Mouse (Mus musculus) central nervous system, embryonic 14 days (tissue): ENCODE data around the gene 4933415A04Rik. TPM values are rescaled to one million over a fixed set of nuclear protein-coding genes. Genes with fewer than 3 reads are reported as not detected.

Source experiments
- polyA plus RNA-seq: library from polyadenylated mRNA; depleted of rRNA; stranded (reverse); fragments of >200 nt; gene quantifications from 2 replicates; pipeline ENCODE4 v1.2.3, GENCODE M21; 2012; rRNA removed

4933415A04Rik gene
- polyA plus RNA-seq: 0.95 and 1.3 TPM in 2 replicates

DNA sequence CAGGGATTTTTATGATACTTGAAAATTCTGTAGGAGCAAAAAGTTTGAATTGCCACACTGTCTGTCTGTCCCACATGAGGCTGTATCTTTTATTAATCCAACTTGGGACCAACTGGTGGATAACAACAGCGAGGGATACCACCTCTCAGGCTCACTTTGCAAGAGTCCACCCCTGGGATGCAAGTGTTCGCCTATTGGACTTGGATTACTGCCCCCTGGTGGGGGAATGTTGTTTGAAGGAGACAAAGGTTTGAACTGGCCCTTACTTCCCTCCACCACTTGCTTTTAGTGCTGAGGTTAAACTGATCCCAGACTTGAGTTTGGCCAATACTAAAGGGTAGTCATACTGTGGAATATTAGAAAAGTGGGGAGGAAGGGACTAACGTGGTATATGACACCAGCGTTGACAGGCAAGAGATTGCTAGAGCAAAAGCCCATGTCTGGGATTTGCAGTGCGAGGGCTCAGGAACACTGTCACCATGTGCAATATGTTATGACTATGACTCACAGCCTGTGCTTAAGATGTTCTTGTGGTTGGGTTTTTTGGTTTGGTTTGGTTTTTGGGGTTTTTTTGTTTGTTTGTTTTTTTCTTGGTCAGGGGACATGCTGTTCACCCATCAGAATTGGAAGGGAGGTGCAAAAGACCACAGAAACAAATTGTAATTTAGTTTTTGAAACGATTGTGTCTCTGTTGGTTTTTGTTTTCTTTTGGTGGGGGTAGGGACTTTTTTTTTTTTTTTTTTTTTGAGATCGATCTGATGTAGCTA, at the start of gene 4933415A04Rik:
Gene 4933415A04Rik, plus strand, starts transcription at position 717 of the 767 bp plus-strand sequence.

DNA sequence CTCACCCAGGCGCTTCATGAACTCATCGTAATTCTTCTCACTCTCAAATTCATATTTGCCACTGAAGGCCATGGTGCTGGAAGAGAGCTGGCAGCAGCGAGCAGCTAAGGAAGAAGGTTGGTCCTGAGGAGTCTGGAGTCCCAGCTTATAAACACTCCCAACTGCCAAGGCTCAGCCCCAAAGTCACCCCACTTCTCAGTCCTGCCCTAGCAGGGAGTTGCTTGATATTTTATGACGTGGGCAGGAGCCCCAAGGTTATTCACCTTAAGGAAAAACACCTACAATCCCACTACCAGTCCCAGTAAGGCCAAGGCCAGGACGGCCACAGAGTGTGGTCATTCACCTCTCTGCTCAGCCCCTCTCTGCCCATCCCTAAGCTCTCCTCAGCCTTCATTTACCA, 14.6 kb downstream of the 4933415A04Rik start, which contains the start of gene Fabp6:
Gene Fabp6, minus strand, starts transcription at position 101 of the 400 bp plus-strand sequence.

Other genes starting within 250 kb of the 4933415A04Rik start
- gene Pttg1, start 160.8 kb upstream of the 4933415A04Rik start, polyA plus RNA-seq: 34.3 and 44.5 TPM in 2 replicates
- gene Slu7, start 153.3 kb upstream of the 4933415A04Rik start, polyA plus RNA-seq: 18.6 and 20.4 TPM in 2 replicates
- gene C1qtnf2, start 112.8 kb upstream of the 4933415A04Rik start, polyA plus RNA-seq: 6.0 and 10.3 TPM in 2 replicates
- gene Ccnjl, start 58.3 kb upstream of the 4933415A04Rik start, polyA plus RNA-seq: 6.8 and 8.3 TPM in 2 replicates
- not detected in 2 replicates for gene Fabp6, start 14.5 kb downstream of the 4933415A04Rik start, polyA plus RNA-seq
- 48.2 and 48.7 TPM in 2 replicates for gene Pwwp2a, start 95.0 kb downstream of the 4933415A04Rik start, polyA plus RNA-seq
- gene Ttc1, start 161.0 kb downstream of the 4933415A04Rik start, polyA plus RNA-seq: 47.2 and 50.3 TPM in 2 replicates